Mouse (Mus musculus) large intestine, adult 2 months (tissue): ENCODE data around the gene Snapc3. TPM values are rescaled to one million over a fixed set of nuclear protein-coding genes. Genes with fewer than 3 reads are reported as not detected.

Experiments used
- DNase-seq: peaks from one replicate; pipeline ENCODE4 v3.0.0-alpha.2; 2012; ENCODE audit warnings: low read depth, low spot score
- WGBS: fragments of 180-500 bp; shearing (Covaris S2); methylation state at CpG from one replicate; pipeline ENCODE4 v1.1.7; 2018; 5-methylcytosine and 5-hydroxymethylcytosine counted together
- polyA plus RNA-seq: library from polyadenylated mRNA; depleted of rRNA; stranded (reverse); fragments of >200 nt; gene quantifications from 2 replicates; pipeline ENCODE4 v1.2.3, GENCODE M21; 2012

Snapc3 gene
- polyA plus RNA-seq, 1 experiment = 6.0 TPM

DNA sequence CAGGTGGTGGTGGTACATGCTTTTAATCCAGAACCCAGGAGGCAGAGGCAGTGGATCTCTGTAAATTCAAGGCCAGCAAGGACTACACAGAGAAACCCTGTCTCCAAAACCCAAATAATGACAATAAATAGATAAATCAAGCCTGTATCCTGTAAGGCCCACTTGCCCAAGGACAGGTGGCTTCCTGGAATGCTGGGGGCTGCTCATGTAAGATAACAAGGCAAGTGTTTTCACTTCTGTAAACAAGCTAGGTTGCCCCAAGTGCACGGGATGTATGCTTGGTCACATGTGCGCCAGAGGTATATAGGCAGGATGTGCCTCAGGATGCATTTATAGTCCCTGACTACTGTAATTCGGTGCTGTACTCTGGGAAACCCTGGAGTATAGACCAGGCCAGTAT, 5.5 kb upstream of the Snapc3 start:
- 62% methylated on average over 3 of the region's 3 CpGs for WGBS

DNA sequence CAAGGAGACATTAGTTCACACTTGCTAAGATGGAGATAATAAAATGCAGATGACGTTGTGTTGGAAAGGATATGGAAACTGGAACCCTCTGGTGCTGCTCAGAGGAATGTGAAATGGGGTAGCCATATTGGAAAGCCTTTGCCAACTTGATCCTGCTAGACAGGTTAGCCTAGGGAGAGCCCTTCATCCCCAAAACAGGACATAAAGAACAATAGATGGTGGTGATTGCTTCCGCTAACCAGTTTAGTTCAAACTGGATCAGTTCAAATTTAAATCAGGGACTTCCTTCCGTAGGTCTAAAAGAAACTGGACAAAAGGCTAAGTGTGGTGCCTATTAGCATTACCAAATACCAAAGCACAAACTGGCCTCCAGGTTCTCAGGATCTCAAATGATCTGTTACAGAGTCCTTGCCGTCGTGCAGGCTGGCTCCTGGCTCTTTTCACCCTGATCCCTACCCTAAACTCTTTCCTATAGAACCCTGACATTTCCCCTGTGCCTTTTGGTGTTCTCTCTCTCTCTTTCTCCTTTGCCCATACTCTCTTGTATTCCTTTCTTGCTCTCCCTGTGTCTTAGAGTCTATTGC, 3.2 kb upstream of the Snapc3 start:
- 90% methylated on average over 5 of the region's 5 CpGs for WGBS
- DNase-seq = no peak

More for the DNA sequence above, 5.5 kb upstream of the Snapc3 start:
- no peak for DNase-seq

DNA sequence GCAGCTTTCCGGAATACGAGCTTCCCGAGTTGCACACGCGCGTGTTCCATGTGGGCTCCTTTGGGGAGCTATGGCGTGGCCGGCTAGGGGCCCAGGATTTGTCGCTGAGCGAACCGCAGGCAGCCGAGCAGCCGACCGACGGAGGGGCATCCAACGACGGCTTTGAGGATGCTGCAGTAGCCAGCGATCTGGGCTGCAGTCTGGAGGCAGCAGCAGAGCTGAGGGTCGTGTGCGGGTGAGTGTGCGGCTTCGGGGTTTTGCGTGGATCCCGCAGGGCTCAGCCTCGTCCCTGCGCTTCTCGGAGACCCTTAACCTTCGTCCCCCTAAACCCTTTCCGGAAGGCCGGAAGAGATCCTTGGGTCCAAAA, 279 bp downstream of the Snapc3 start:
- no peak for DNase-seq
- under 1% methylated on average over 30 of the region's 30 CpGs for WGBS

DNA sequence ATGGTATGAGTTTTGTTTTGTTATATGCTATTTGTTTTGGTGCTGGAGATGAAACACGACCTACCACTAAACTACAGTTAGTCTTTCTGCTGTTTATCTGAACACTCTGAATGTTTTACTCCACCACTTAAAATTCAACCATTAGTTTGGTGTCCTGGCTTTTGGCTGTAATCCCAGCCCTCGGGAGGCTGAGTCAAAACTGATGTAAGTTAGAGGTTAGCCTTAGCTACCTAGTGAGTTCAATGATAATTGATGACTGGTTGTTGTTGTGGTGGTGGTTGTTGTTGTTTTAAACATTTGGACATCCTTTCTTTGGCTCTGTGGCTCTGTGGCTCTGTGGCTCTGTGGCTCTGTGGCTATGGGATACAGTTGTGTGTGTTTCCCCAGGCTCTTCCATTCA, 1.3 kb downstream of the Snapc3 start:
- no peak for DNase-seq
- 41% methylated on average over 2 of the region's 2 CpGs for WGBS

DNA sequence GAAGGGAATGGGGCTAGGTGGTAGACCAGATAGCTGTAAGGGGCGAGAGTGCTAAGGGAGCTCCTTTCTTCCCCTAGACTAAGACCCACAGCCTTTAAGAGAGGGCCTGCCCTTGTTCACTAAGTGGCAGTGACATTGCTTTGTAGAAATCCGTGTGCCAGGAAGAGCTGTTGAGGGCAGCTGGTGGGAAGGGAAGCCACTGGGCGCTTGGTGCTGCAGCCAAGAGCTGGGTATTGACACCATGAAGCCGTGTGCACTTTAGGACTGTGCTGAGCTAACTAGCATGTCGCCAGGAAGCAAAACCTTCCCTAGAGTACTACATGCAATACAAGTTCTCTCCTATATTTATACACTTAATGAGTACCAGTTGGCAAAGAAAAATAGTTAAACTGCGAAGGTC, 6.1 kb downstream of the Snapc3 start:
- no peak for DNase-seq
- over 99% methylated on average over 6 of the region's 6 CpGs for WGBS

DNA sequence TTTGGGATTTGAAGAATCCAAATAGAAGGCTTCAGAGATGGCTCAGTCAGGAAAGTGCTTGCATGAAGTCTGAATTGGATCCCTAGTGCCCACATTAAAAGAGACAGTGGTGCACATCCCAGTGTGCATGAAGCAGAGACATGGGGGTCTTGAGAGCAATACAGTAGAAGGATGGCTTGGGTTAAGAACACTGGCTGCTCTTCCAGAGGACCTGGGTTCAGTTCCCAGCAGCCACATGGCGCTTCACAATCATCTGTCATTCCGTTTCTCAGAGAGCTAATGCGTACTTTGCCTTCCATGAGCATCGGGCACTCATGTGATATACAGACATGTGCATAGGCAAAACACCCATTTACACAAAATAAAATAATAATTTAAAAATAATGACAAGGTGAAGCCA, 7.6 kb downstream of the Snapc3 start:
- WGBS = 97% methylated on average over 4 of the region's 4 CpGs
- DNase-seq = no peak

DNA sequence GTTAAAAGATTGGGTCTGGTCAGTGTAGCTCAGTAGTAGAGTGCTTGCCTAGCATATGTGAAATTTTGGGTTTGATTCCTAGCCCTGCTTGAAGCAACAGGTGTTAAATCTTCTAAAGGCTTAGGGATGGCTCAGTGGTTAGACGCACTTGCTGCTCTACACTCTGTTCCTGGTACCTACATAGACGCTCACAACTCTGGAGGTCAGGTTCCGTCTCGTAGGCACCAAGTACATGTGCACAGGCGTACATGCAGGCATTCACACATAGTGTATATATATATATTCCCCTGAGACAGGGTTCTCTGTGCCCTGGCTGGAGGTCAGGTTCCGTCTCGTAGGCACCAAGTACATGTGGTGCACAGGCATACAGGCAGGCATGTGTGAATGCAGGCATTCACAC, 9.6 kb downstream of the Snapc3 start:
- over 99% methylated on average over 7 of the region's 7 CpGs for WGBS
- DNase-seq = no peak

DNA sequence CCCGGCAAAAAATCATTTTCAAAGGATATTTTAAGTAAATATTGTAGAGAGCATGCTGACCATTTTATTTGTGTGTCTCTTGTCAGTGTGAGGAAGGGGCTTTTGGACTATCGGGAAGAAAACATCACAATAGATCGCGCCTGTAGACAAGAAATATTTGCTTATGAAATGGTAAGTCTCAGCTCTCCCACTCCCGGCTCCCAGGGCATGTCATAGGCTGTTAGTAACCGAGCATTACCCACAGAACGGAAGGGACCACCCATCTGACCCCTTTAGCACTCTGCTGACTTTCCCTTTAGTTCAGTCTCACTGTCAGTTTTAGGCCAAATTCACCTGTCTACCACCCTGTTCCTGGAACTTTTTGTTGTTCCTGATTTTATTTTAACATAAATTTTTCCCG, 10.2 kb downstream of the Snapc3 start:
- 97% methylated on average over 8 of the region's 8 CpGs for WGBS
- no peak for DNase-seq

DNA sequence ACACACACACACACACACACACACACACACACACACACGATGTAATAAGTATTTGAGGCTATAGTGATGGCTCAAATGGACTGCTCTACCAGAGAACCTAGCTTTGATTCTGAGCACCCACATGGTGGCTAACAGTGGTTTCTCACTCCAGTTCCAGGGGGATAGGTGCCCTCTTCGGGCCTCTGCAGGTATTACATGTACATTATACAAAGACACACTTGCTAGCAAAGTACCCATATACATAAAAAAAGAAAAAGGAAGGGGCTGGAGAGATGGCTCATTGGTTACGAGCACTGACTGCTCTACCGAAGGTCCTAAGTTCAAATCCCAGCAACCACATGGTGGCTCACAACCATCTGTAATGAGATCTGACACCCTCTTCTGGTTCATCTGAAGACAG, 11.3 kb downstream of the Snapc3 start:
- 94% methylated on average over 4 of the region's 4 CpGs for WGBS
- DNase-seq = no peak

DNA sequence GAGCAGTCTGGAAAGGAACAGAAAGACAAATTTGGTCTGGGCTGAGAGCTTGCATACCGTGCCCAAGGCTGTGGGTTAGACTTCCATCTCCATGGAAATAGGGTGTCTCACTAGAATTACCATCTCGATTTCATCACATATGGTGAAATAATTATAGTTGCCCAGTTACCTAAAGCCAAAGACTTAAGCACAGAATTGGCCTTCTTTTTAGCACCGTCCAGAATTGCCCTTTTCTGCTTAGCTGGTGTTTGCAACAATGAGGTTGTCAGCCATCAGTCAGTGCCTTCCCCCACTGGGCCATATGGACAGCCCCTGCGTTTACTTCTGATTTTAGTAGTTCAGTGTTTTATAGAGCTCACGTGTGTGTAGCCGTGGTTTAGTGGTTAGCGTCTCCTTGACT, 14.4 kb downstream of the Snapc3 start:
- WGBS = 95% methylated on average over 7 of the region's 7 CpGs

DNA sequence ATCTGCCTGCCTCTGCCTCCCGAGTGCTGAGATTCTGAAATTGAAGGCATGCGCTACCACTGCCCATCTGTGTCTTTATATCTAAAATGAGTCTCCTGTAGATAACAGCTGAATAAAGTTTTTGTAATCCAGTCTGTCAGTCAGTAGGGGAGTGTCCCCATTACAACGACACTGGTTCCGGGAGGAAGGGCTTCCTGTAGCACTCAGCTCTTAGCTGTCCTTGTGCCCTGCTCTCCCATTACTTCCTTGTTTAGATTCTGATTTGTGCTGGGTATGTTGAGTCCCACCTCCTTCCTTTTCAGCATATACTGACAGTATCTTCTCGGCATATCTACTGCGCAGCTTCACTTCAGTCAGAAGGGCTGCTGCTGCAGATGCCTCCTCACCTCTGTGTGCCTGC, 15.4 kb downstream of the Snapc3 start:
- no peak for DNase-seq
- 71% methylated on average over 6 of the region's 6 CpGs for WGBS

More for the DNA sequence above, 14.4 kb downstream of the Snapc3 start:
- no peak for DNase-seq

DNA sequence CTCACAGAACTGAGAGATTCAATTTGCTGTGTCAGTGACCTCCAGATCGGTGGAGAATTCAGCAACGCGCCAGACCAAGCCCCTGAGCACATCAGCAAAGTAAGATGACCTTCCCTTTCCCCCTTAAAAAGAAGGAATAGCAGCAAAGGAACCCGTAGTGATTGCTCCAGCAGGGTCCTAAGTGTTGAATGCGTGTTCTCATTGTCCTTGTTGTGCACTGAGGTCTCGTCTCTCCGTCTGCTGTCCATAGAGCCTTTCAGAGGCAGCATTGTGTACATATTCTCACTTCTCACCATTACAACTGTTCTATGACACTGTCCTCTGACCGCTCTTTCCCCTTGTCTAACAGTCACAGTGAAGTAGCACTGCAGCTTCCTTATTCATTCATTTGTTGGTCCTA, 18.9 kb downstream of the Snapc3 start:
- WGBS = 93% methylated on average over 8 of the region's 8 CpGs
- no peak for DNase-seq

DNA sequence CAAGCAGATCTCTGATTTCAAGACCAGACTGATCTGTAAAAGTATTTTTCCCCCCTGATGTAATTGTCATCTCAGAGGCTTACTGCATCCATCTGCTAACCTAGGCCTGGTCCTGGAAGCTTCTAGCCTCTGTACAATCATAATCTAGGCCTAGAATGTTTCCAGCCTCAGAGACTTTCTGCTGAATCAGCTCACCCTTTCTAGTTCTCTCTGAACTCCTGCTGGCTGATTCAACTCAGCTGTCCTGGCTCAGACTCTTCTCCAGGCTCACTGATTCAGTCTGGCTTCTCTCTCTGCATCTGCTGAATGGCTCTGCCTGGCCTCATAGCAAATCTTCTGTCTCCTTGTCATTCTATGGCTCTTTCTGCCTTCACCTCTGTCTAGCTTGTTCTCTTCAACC, 20.6 kb downstream of the Snapc3 start:
- DNase-seq = no peak

DNA sequence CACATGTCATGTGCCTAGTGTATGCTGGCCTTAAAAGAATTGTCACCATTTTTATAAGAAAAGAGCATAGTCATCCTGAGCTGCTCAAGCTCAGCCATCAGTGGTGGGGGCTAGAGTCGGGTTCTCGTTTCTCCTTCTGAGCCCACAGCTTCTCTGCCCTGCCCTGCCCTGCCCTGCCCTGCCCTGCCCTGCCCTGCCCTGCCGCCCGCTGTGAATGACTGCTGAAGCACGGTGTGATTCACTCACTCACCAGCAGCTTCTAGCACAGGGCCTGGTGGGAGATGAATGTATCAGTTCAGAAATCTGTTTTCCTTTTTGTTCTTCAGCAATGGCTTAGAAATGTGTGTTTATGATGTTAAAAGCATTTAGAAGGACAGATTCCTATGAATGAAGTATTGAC, 21.5 kb downstream of the Snapc3 start:
- DNase-seq = no peak
- WGBS = 28% methylated on average over 5 of the region's 5 CpGs

DNA sequence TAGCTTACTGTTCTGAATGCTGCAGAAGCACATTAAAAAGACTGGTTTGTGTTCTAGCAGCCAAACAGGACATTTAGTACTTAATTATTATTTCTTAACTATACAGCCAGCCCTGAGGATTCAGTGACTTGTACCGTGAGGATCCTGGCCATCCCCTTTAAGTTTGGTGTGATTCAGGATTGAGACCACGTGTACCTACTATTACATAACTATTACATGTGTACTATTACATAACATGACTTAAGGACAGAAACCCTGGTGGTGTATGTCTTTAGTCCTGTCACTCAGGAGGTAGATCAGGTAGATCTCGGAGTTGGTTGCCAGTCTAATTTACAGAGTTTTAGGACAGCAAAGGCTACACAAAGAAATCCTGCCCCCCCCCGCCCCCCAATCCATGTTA, 23.5 kb downstream of the Snapc3 start:
- WGBS = 89% methylated on average over 4 of the region's 4 CpGs
- DNase-seq = no peak

DNA sequence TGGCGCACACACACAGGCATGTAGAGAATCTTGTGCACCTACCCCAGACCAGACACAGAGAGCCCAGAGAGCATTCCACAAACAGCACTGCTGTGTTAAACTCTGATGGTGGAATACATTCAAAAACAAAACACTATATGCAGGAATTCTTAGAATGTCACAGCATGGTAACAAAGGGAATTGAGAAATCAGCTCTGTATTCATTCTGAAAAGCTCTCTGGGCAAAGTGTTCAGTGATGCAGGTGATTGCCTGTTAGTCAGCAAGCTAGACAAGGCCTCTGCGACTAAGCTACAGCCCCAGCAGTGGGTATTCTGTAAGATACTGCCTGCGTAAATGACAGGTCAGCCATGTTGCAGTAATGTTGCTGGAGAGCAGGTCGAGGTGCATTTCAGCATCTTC, 33.3 kb downstream of the Snapc3 start:
- 92% methylated on average over 4 of the region's 4 CpGs for WGBS
- no peak for DNase-seq

DNA sequence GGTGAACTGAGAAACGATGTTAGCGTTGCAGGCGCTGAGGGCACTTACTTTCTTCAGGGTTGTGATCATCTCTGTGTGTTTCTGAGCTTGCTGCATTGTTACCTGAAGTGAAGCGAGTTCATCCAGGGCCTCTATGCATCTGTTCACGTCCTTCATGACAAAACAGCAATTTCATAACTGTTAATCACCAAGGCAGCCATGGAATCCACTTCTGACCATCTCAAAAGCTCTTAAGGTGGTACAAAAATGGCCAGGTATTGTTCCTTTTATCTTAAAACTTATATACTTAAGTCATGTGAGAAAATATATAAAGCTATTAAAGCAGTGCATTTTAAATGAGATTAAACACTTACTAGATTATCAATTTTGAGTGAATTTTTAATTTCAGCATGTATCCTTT, 42.6 kb downstream of the Snapc3 start:
- WGBS = 90% methylated on average over 5 of the region's 5 CpGs

DNA sequence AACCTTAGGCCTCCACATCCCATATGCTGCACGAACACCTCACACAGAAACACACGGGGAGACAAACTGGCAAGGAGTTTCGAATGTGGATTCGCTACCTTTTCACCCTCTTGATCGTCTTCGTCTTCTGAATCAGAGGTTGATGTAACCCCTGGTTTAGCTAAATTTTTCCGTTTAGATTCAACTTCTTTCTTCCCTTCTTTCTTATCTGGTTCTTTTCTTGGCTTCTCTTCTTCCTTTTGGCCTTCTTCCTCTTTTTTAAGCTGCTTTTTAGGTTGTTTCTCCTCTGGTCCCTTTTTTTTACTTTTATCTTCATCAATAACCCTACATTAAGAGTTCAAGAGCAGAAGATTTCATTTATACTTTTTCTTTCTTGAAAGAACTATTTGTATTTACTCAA, 47.3 kb downstream of the Snapc3 start:
- no peak for DNase-seq
- WGBS = 89% methylated on average over 7 of the region's 7 CpGs

More for the DNA sequence above, 42.6 kb downstream of the Snapc3 start:
- no peak for DNase-seq

DNA sequence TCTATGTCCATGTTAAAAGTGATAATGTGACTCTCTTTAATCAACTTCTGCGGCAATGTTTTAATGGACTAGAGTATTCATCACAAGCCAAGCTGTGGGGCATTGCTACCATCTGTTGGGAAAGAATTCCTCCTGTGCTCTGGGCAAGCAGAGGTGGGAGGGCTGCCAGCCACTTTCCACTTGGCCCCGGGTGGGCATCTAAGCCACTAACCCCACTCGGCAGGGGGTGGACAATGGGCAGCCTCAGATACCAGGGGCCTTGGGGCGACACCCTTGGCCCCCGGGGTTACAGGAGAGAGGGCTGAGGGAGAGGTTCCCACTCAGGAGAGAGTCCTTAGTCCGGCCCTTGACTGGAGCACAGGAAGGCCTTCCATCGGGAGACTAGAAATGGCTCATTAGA, 50.1 kb downstream of the Snapc3 start:
- no peak for DNase-seq
- WGBS = 87% methylated on average over 7 of the region's 7 CpGs

DNA sequence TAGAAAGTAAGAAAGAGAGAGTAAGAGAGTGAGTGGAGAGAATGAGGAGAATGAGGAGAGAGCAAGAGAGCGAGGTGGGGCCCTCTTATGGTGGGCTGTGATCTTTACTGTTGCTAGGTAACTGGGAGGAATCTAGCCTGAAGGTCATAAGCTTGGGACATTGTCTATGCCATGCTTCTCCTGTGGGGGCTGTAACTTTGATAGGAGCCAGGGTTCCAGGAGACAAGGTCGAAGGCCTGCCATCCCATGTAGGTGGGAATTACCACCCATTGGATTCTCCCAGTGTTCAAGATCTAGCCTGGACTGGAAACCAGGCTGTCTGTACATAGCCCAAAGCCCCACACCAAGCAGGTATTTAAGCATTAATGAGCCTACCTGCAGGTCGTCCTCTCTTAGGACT, 50.7 kb downstream of the Snapc3 start:
- 87% methylated on average over 3 of the region's 3 CpGs for WGBS
- DNase-seq = no peak

DNA sequence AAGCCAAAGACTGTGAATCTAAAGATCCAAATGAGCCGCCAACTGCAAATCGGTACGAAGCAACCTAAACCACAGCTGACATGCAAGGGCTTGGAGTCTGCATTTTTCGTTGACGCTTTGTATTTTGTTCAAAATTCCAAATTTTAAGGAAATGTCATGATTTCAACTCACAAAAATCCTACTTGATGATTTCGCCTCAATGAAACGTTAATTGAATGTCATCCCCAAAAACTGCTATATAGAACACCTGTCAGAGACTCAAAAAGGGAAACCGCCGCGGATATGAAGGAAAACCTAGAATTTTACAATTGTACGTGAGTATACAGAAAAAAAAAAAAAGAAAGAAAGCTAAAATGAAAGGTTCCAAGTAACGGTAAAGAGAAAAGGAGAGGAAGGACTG, 67.7 kb downstream of the Snapc3 start:
- no peak for DNase-seq
- 30% methylated on average over 12 of the region's 12 CpGs for WGBS

DNA sequence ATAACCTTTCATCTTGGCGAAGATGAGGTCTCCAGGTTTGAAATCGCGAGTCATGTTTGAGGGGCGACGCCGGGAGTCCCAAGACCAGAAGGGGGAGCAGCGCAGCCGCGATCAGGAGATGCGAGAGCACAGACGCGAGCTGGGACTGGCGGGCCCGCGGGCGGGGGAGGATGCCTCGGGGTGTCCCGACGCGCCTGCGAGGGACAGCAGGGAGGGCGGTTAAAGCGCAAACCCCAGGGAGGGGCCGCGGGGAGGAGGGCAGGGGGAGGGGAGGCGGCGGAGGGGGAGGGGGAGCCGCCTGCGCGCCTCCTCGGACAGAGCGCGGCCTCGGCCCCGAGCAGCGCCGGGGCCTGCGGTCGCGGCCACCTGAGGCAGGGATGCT, 68.2 kb downstream of the Snapc3 start:
- WGBS = 2% methylated on average over 28 of the region's 40 CpGs

More for the DNA sequence above, 68.2 kb downstream of the Snapc3 start:
- DNase-seq = peak; percentile 18
